Mouse (Mus musculus): Measurements from ENCODE around the gene Samd11. TPM values are rescaled to one million over a fixed set of nuclear protein-coding genes. Genes with fewer than 3 reads are reported as not detected.

Samd11 gene
- polyA plus RNA-seq, 1 experiment from 2014 or later: 2.6 TPM

DNA sequence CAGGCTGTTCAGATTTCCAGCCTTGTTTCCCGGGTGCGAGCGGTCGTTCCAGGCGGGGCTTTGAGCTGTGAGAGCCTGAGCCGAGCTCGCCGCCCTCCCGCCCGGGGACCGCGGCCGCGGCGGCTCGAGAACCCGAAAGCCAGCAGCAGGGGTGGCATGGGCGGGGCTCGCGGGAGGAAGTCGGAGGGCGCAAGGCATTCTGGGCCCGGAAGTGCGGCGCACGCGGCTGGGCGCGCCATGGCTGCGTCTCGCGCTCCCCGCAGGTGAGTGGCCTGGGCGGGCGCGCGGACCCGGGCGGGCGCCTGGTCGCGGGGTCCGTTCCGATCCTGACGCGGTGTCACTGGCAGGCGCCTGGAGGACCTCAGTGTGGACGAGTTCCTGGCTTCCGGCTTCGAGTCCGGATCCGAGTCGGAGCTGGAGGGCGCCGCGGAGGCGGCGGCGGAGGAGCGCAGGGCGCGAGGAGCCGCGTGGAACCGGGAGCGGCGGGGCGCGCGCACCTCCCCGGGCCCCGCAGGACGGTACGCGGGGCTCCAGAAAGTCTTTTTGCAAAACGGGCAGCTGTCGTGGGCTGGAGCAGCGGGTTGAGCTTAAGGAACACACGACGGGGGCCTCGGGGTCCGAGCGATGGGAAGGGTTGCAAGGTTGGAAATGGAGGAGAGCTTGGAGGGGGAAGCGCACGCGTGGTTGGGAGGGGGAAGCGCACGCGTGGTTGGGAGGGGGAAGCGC is 19.5 kb downstream of the Samd11 start, which contains the start of gene Noc2l:
TSS of gene Noc2l (plus strand) at position 203 of the 726 bp plus-strand sequence.
- Histone ChIP-seq H3K4me1 (ENCODE audit: control insufficient read depth, insufficient read depth, low read length) (peaks cover 11% of the 10 kb centered on the region; the same call in 1 of the 2 replicates), H3K4me3 (ENCODE audit: low read depth, low read length) (peak within 1 kb of the TSS; percentile 79), H3K36me3 (ENCODE audit: control insufficient read depth, insufficient read depth, low read length) (peaks cover 27% of the 10 kb centered on the region), H3K9me3 (ENCODE audit: control insufficient read depth, low read length) (no peaks in the 10 kb centered on the region), H3K9ac (ENCODE audit: low read length) (peak within 1 kb of the TSS; percentile 82), H3K4me2 (ENCODE audit: low read depth) (peak within 1 kb of the TSS; percentile 52), H3K27me3 (ENCODE audit: control insufficient read depth, insufficient read depth, low read length) (no peaks in the 10 kb centered on the region), H3K27ac (ENCODE audit: low read depth, low read length) (peak within 1 kb of the TSS; percentile 80)
- peak; percentile 97 for DNase-seq (ENCODE audit: low spot score)
- peak; percentile 76 for ATAC-seq (ENCODE audit: insufficient read depth, low FRiP score, low TSS enrichment)
- WGBS: under 1% methylated on average over 89 of the region's 90 CpGs

- H3K4me3 ChIP-seq (ENCODE audit: low read depth, low read length): peak overlapping the region; percentile 79
- DNase-seq (ENCODE audit: low spot score) (no peak), ATAC-seq (ENCODE audit: insufficient read depth, low FRiP score, low TSS enrichment) (peak; percentile 39; the same call in 1 of the 2 replicates)
- no peaks in the 10 kb centered on the region for H3K27me3 ChIP-seq (ENCODE audit: control insufficient read depth, insufficient read depth, low read length)
- WGBS: under 1% methylated on average over 15 of the region's 15 CpGs
- peaks cover 11% of the 10 kb centered on the region; the same call in 1 of the 2 replicates for H3K4me1 ChIP-seq (ENCODE audit: control insufficient read depth, insufficient read depth, low read length)
- H3K27ac ChIP-seq (ENCODE audit: low read depth, low read length): peak overlapping the region; percentile 44; the same call in 1 of the 2 replicates
- H3K4me2 ChIP-seq (ENCODE audit: low read depth): peak overlapping the region; percentile 52
- peaks cover 24% of the 10 kb centered on the region for H3K36me3 ChIP-seq (ENCODE audit: control insufficient read depth, insufficient read depth, low read length)
- no peaks in the 10 kb centered on the region for H3K9me3 ChIP-seq (ENCODE audit: control insufficient read depth, low read length)
- H3K9ac ChIP-seq (ENCODE audit: low read length): peak overlapping the region; percentile 67
These were observed 20.1 kb downstream of the Samd11 start for GRCm38 (mm10) chr4:156235360-156235770.

GRCm38 (mm10) chr4:156234701-156235213 is 20.7 kb downstream of the Samd11 start, which contains the start of gene Plekhn1:
TSS of gene Plekhn1 (minus strand) at chr4:156234857.
- Histone ChIP-seq H3K9me3 (ENCODE audit: control insufficient read depth, low read length) (no peaks in the 10 kb centered on the region), H3K4me2 (ENCODE audit: low read depth) (peak within 1 kb of the TSS; percentile 52), H3K27ac (ENCODE audit: low read depth, low read length) (peak within 1 kb of the TSS; percentile 79), H3K4me3 (ENCODE audit: low read depth, low read length) (peak within 1 kb of the TSS; percentile 79), H3K27me3 (ENCODE audit: control insufficient read depth, insufficient read depth, low read length) (no peaks in the 10 kb centered on the region), H3K36me3 (ENCODE audit: control insufficient read depth, insufficient read depth, low read length) (peaks cover 23% of the 10 kb centered on the region), H3K9ac (ENCODE audit: low read length) (peak within 1 kb of the TSS; percentile 82), H3K4me1 (ENCODE audit: control insufficient read depth, insufficient read depth, low read length) (peaks cover 11% of the 10 kb centered on the region; the same call in 1 of the 2 replicates)
- DNase-seq (ENCODE audit: low spot score) (peak; percentile 88), ATAC-seq (ENCODE audit: insufficient read depth, low FRiP score, low TSS enrichment) (peak; percentile 48)
- under 1% methylated on average over 40 of the region's 48 CpGs for whole genome bisulfite sequencing

- H3K4me1 ChIP-seq (ENCODE audit: control insufficient read depth, insufficient read depth, low read length): peaks cover 11% of the 10 kb centered on the region; the same call in 1 of the 2 replicates
- ATAC-seq (ENCODE audit: insufficient read depth, low FRiP score, low TSS enrichment) (no peak), DNase-seq (ENCODE audit: low spot score) (peak; percentile 52)
- H3K4me2 ChIP-seq (ENCODE audit: low read depth): peak overlapping the region; percentile 52
- peak overlapping the region; percentile 79 for H3K27ac ChIP-seq (ENCODE audit: low read depth, low read length)
- H3K9ac ChIP-seq (ENCODE audit: low read length): peak overlapping the region; percentile 82
- 2% methylated on average over 16 of the region's 17 CpGs for WGBS
- H3K36me3 ChIP-seq (ENCODE audit: control insufficient read depth, insufficient read depth, low read length): peaks cover 19% of the 10 kb centered on the region
- no peaks in the 10 kb centered on the region for H3K9me3 ChIP-seq (ENCODE audit: control insufficient read depth, low read length)
- peak overlapping the region; percentile 79 for H3K4me3 ChIP-seq (ENCODE audit: low read depth, low read length)
- no peaks in the 10 kb centered on the region for H3K27me3 ChIP-seq (ENCODE audit: control insufficient read depth, insufficient read depth, low read length)
These were observed 21.4 kb downstream of the Samd11 start for GRCm38 (mm10) chr4:156234021-156234501.

DNA sequence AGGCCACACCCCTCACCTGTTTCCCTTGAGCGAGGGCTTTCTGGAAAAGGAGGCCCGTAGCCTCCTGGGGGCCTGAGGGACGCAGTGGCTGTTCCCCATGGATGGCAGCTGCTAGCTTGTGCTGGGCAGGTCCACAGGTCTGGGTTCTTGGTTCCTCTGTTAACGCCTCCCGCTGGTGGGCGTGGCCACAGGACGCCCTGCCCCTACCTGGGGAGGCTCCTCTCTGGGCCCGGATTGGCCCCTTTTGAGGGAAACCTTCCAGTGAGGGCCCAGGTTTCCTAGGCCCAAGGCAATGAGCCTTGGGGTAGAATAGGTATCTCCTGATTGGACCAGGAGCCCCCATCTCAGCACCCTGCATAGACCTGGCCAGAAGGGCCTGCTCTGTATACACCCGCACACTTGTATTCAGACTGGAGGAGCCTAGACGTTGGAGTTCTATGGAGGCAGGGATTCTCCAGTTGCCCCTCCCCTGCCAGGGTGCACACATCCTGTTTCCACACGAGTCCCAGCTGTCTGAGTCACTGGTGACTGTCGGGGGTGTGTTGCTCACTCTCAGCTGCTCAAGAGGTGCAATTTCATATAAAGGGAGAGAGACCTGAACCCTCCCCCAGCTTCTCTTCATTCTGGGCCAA is 26.9 kb downstream of the Samd11 start:
- no peak overlapping the region for H3K4me2 ChIP-seq (ENCODE audit: low read depth)
- no peak overlapping the region for H3K9ac ChIP-seq (ENCODE audit: low read length)
- 26% methylated on average over 12 of the region's 12 CpGs for WGBS
- no peak overlapping the region for H3K27ac ChIP-seq (ENCODE audit: low read depth, low read length)
- DNase-seq (ENCODE audit: low spot score) (no peak), ATAC-seq (ENCODE audit: insufficient read depth, low FRiP score, low TSS enrichment) (no peak)
- no peaks in the 10 kb centered on the region for H3K27me3 ChIP-seq (ENCODE audit: control insufficient read depth, insufficient read depth, low read length)
- H3K36me3 ChIP-seq (ENCODE audit: control insufficient read depth, insufficient read depth, low read length): peaks cover 13% of the 10 kb centered on the region
- no peaks in the 10 kb centered on the region for H3K9me3 ChIP-seq (ENCODE audit: control insufficient read depth, low read length)
- H3K4me1 ChIP-seq (ENCODE audit: control insufficient read depth, insufficient read depth, low read length): 0 out of 2 replicates have a peak, but pooled peaks cover 2% of the 10 kb centered on the region
- no peak overlapping the region for H3K4me3 ChIP-seq (ENCODE audit: low read depth, low read length)

GRCm38 (mm10) chr4:156227752-156228392 is 27.6 kb downstream of the Samd11 start:
- H3K4me3 ChIP-seq (ENCODE audit: low read depth, low read length): no peak overlapping the region
- no peak overlapping the region for H3K4me2 ChIP-seq (ENCODE audit: low read depth)
- no peaks in the 10 kb centered on the region for H3K9me3 ChIP-seq (ENCODE audit: control insufficient read depth, low read length)
- ATAC-seq (ENCODE audit: insufficient read depth, low FRiP score, low TSS enrichment) (no peak), DNase-seq (ENCODE audit: low spot score) (no peak)
- H3K9ac ChIP-seq (ENCODE audit: low read length): no peak overlapping the region
- 40% methylated on average over 18 of the region's 18 CpGs for WGBS
- no peaks in the 10 kb centered on the region for H3K27me3 ChIP-seq (ENCODE audit: control insufficient read depth, insufficient read depth, low read length)
- H3K36me3 ChIP-seq (ENCODE audit: control insufficient read depth, insufficient read depth, low read length): peaks cover 11% of the 10 kb centered on the region
- no peak overlapping the region for H3K27ac ChIP-seq (ENCODE audit: low read depth, low read length)
- no peaks in the 10 kb centered on the region for H3K4me1 ChIP-seq (ENCODE audit: control insufficient read depth, insufficient read depth, low read length)

- ATAC-seq (ENCODE audit: insufficient read depth, low FRiP score, low TSS enrichment) (no peak), DNase-seq (ENCODE audit: low spot score) (no peak)
- no peak overlapping the region for H3K4me3 ChIP-seq (ENCODE audit: low read depth, low read length)
- H3K36me3 ChIP-seq (ENCODE audit: control insufficient read depth, insufficient read depth, low read length): no peaks in the 10 kb centered on the region
- H3K4me2 ChIP-seq (ENCODE audit: low read depth): no peak overlapping the region
- no peaks in the 10 kb centered on the region for H3K27me3 ChIP-seq (ENCODE audit: control insufficient read depth, insufficient read depth, low read length)
- no peak overlapping the region for H3K9ac ChIP-seq (ENCODE audit: low read length)
- no peaks in the 10 kb centered on the region for H3K9me3 ChIP-seq (ENCODE audit: control insufficient read depth, low read length)
- WGBS: 73% methylated on average over 2 of the region's 2 CpGs
- H3K4me1 ChIP-seq (ENCODE audit: control insufficient read depth, insufficient read depth, low read length): no peaks in the 10 kb centered on the region
- no peak overlapping the region for H3K27ac ChIP-seq (ENCODE audit: low read depth, low read length)
These were observed 31.2 kb downstream of the Samd11 start for GRCm38 (mm10) chr4:156224276-156224675.

GRCm38 (mm10) chr4:156219936-156220335 is 35.5 kb downstream of the Samd11 start:
- no peak overlapping the region for H3K4me3 ChIP-seq (ENCODE audit: low read depth, low read length)

More at GRCm38 (mm10) chr4:156219936-156220335, 35.5 kb downstream of the Samd11 start:
- WGBS: 91% methylated on average over 11 of the region's 11 CpGs
- no peaks in the 10 kb centered on the region for H3K27me3 ChIP-seq (ENCODE audit: control insufficient read depth, insufficient read depth, low read length)
- H3K4me2 ChIP-seq (ENCODE audit: low read depth): no peak overlapping the region
- H3K4me1 ChIP-seq (ENCODE audit: control insufficient read depth, insufficient read depth, low read length): no peaks in the 10 kb centered on the region
- no peak overlapping the region for H3K27ac ChIP-seq (ENCODE audit: low read depth, low read length)
- no peaks in the 10 kb centered on the region for H3K9me3 ChIP-seq (ENCODE audit: control insufficient read depth, low read length)
- no peak overlapping the region for H3K9ac ChIP-seq (ENCODE audit: low read length)
- DNase-seq (ENCODE audit: low spot score) (no peak), ATAC-seq (ENCODE audit: insufficient read depth, low FRiP score, low TSS enrichment) (no peak)
- no peaks in the 10 kb centered on the region for H3K36me3 ChIP-seq (ENCODE audit: control insufficient read depth, insufficient read depth, low read length)

Data from neural tube, embryonic 11.5 days (tissue).